Mouse (Mus musculus) cortical plate, adult 2 months (tissue): ENCODE measurements around the gene Rbm39. TPM values are rescaled to one million over a fixed set of nuclear protein-coding genes. Genes with fewer than 3 reads are reported as not detected.

Experiments
- H3K27ac ChIP-seq: fragments of 200-500 bp; 2 replicates; pipeline ENCODE4 v1.5.1; 2012; ENCODE audit warnings: low read length, control low read depth, inconsistent platforms; ENCODE audit not compliant: insufficient read depth
- H3K4me1 ChIP-seq: fragments of 200-500 bp; 2 replicates; pipeline ENCODE4 v1.6.1; 2011; ENCODE audit warnings: low read length; ENCODE audit not compliant: control insufficient read depth, insufficient read depth
- H3K4me3 ChIP-seq: fragments of 200-500 bp; 2 replicates; pipeline ENCODE4 v1.5.1; 2011; ENCODE audit warnings: mild to moderate bottlenecking, low read length, control low read depth; ENCODE audit not compliant: insufficient read depth
- CTCF ChIP-seq: fragments of 200-500 bp; IDR thresholded peaks from 2 replicates; pipeline ENCODE4 v1.5.1; 2011; ENCODE audit warnings: mild to moderate bottlenecking, control low read depth, low read length; ENCODE audit not compliant: insufficient read depth; ENCODE audit errors: extremely low read depth
- POLR2A ChIP-seq: fragments of 200-500 bp; IDR thresholded peaks from 2 replicates; pipeline ENCODE4 v1.6.1; 2011; ENCODE audit warnings: mild to moderate bottlenecking, low read length, control low read depth; ENCODE audit not compliant: insufficient read depth; ENCODE audit errors: extremely low read depth
- polyA plus RNA-seq: library from polyadenylated mRNA; depleted of rRNA; stranded (reverse); fragments of >200 nt; gene quantifications from 2 replicates; pipeline ENCODE4 v1.2.3, GENCODE M21; 2012; rRNA removed

Rbm39 gene
- polyA plus RNA-seq, 1 experiment = 131 TPM

GRCm38 (mm10) chr2:156111358-156112079 lies 68.5 kb downstream of the Rbm39 start, which contains the start of the genes Cpne1 and Rbm12:
Cpne1 (minus strand) TSS chr2:156111965.
Rbm12 (minus strand) TSS chr2:156111978.
- H3K4me3 ChIP-seq = peak within 1 kb of the TSS; percentile 89
- no peak for TF ChIP-seq CTCF
- peak; percentile 78 for TF ChIP-seq POLR2A
- peaks cover 2% of the 10 kb centered on the region for H3K4me1 ChIP-seq
- peak within 1 kb of the TSS; percentile 99 for H3K27ac ChIP-seq

GRCm38 (mm10) chr2:156110627-156111357 lies 69.2 kb downstream of the Rbm39 start:
- TF ChIP-seq CTCF (no peak), POLR2A (no peak)
- Histone ChIP-seq H3K4me1 (peaks cover 2% of the 10 kb centered on the region), H3K4me3 (peak overlapping the region; percentile 89), H3K27ac (peak overlapping the region; percentile 99; the same call in 1 of the 2 replicates)

Other genes with a start within 250 kb of the Rbm39 start
- gene Uqcc1, start 249.9 kb downstream of the Rbm39 start, polyA plus RNA-seq = 54.9 and 60.4 TPM in 2 replicates
- gene Gm15557, start 239.5 kb downstream of the Rbm39 start, polyA plus RNA-seq = not detected in 2 replicates
- gene Gdf5, start 234.9 kb downstream of the Rbm39 start, polyA plus RNA-seq = 0.17 and 0.36 TPM in 2 replicates
- gene Cep250, start 223.8 kb downstream of the Rbm39 start, polyA plus RNA-seq = 15.9 and 16.8 TPM in 2 replicates
- 3.5 and 4.1 TPM in 2 replicates for gene 6430550D23Rik, start 172.3 kb downstream of the Rbm39 start, polyA plus RNA-seq
- 293 and 298 TPM in 2 replicates for gene Ergic3, start 172.2 kb downstream of the Rbm39 start, polyA plus RNA-seq
- 0.04 and 0.34 TPM in 2 replicates for gene Fer1l4, start 127.3 kb downstream of the Rbm39 start, polyA plus RNA-seq
- gene Spag4, start 115.1 kb downstream of the Rbm39 start, polyA plus RNA-seq = 5.8 and 6.9 TPM in 2 replicates
- 46.7 and 46.8 TPM in 2 replicates for gene Cpne1, start 68.3 kb downstream of the Rbm39 start, polyA plus RNA-seq
- gene Rbm12, start 68.3 kb downstream of the Rbm39 start, polyA plus RNA-seq = 7.6 and 9.4 TPM in 2 replicates
- gene Gm28036, start 53.1 kb downstream of the Rbm39 start, polyA plus RNA-seq = 2.2 and 5.6 TPM in 2 replicates
- 247 and 260 TPM in 2 replicates for gene Romo1, start 36.2 kb downstream of the Rbm39 start, polyA plus RNA-seq
- gene Nfs1, start 36.1 kb downstream of the Rbm39 start, polyA plus RNA-seq = 54.9 and 55.9 TPM in 2 replicates
- gene Phf20, start 16.2 kb upstream of the Rbm39 start, polyA plus RNA-seq = 29.2 and 30.5 TPM in 2 replicates
- gene Cnbd2, start 132.1 kb upstream of the Rbm39 start, polyA plus RNA-seq = 6.0 and 8.9 TPM in 2 replicates
- 75.3 and 75.4 TPM in 2 replicates for gene Scand1, start 132.5 kb upstream of the Rbm39 start, polyA plus RNA-seq
- 226 and 245 TPM in 2 replicates for gene Epb41l1, start 240.7 kb upstream of the Rbm39 start, polyA plus RNA-seq